7 mouse cellular contexts compared by ENCODE assay signal in the genomic region with DNA sequence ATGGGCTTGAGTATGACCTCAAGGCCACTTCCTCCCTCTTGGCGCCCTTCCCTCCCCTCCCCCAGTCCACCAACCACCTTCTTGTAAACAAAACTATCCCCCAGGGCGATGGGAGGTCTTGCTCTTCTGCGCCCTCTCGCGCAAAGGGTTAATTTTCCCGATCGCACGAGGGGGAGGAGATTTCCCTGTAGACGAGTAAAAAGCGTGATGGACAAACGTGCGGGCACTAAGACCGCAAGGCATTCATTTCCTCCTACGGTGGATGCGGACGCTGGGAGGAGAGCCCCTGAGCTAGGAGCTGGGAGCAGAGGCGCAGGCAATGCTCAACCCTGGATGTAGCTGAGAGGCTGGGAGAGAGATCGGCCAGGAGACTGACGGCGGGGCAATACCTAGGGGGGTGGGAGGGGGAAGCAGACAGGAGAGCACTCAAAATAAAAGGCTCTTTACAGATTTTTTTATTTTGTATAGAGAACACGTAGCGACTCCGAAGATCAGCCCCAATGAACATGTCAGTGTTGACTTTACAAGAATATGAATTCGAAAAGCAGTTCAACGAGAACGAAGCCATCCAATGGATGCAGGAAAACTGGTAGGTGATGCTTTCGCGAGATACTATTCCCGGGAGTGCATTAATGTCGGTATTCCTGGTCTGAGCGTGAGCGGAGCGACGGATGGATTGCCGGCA. TPM values are rescaled to one million over a fixed set of nuclear protein-coding genes. Genes with fewer than 3 reads are reported as not detected.
DNase-seq lines count a peak whose midpoint lies in the region; ATAC-seq lines count a peak whose summit lies in the region.

A gene (plus strand): TSS at position 176 of the 685 bp plus-strand sequence.

- intact Hi-C loops in left cerebral cortex, postnatal 14 days (cut with DNase I) = loop anchor here (2.0 to 10.0 kb wide), 4 partner anchors 102 to 532 kb away; a partner anchor contains a TSS

- ATAC-seq in inflammation-experienced regulatory T-cells, adult 6 months = peak; percentile 3
- ATAC-seq in megakaryocyte-erythroid progenitor cell, adult 5-6 weeks (replicated peaks; ENCODE audit: low FRiP score, low TSS enrichment, poor library complexity, severe bottlenecking) = peak; percentile 39

- peak; percentile 94 for DNase-seq in WW6 (ENCODE audit: low read depth, low spot score)
- DNase-seq in cerebellum, postnatal 10 days = peak; percentile 90
- DNase-seq in gastrocnemius, postnatal 10 days = peak; percentile 41
- DNase-seq in left cerebral cortex, postnatal 14 days (ENCODE audit: low spot score in 2 of 2) = peak; percentile 85 to 86
- DNase-seq in right cerebral cortex, postnatal 4 days = peak; percentile 73

RNA-seq across cellular contexts. Expression of the gene that starts here (rescaled TPM):
- total RNA-seq in gastrocnemius, postnatal 10 days (2021) = 1 to 10 TPM; 7.2 to 7.6 TPM
- polyA plus RNA-seq in inflammation-experienced regulatory T-cells, adult 6 months (2017; shearing (Covaris generic)) = 10 to 100 TPM in 2 of 3 experiments, 1 to 10 TPM in 1; 9.0 to 16.4 (median 11.1) TPM
- total RNA-seq in left cerebral cortex, postnatal 14 days (2021) = 10 to 100 TPM; 40.4 to 45.3 TPM
- 13.0 and 19.4 TPM in 2 replicates for total RNA-seq in megakaryocyte-erythroid progenitor cell, adult 5-6 weeks (2014; fragmentation: Nextera tagmentation)
- 15.8 and 17.0 TPM in 2 replicates for total RNA-seq in megakaryocyte-erythroid progenitor cell, adult 5-6 weeks (2017)

Comparison
In these comparisons a context has a peak if more than half of its experiments do, and no peak if none do; other contexts are left out.
1. Peak in every context shown above with its lines: DNase-seq and ATAC-seq.
2. DNase-seq: peak in every context shown above with its lines; median percentile 94 in WW6; 90 in cerebellum, postnatal 10 days; 86 in left cerebral cortex, postnatal 14 days; 73 in right cerebral cortex, postnatal 4 days; 41 in gastrocnemius, postnatal 10 days.